Mouse (Mus musculus) macrophage (primary cell): ENCODE results near the gene Tbx10. TPM values are rescaled to one million over a fixed set of nuclear protein-coding genes. Genes with fewer than 3 reads are reported as not detected.

ENCODE experiments used
- H3K27ac ChIP-seq: fragments of 350-480 bp; formaldehyde crosslinking; 2 replicates; pipeline ENCODE4 v1.9.0; 2021
- H3K36me3 ChIP-seq: fragments of 350-480 bp; formaldehyde crosslinking; 2 replicates; pipeline ENCODE4 v1.9.0; 2021; ENCODE audit errors: inconsistent target
- H3K4me3 ChIP-seq: fragments of 350-480 bp; formaldehyde crosslinking; 2 replicates; pipeline ENCODE4 v1.9.0; 2021; ENCODE audit errors: inconsistent target
- H3K79me2 ChIP-seq: fragments of 350-480 bp; formaldehyde crosslinking; 2 replicates; pipeline ENCODE4 v1.9.0; 2021; ENCODE audit errors: inconsistent target
- WGBS: methylation state at CpG from one replicate; pipeline ENCODE4 v1.1.7; 2026; ENCODE audit warnings: inconsistent platforms; ENCODE audit not compliant: missing documents; 5-methylcytosine and 5-hydroxymethylcytosine counted together
- polyA plus RNA-seq: library from polyadenylated mRNA; stranded (reverse); fragments of 250-400 nt; gene quantifications from 3 replicates; pipeline ENCODE4 v1.2.4, GENCODE M21; 2018; ENCODE audit warnings: inconsistent platforms

Tbx10 gene
- polyA plus RNA-seq, 1 experiment from 2014 or later = not detected

DNA sequence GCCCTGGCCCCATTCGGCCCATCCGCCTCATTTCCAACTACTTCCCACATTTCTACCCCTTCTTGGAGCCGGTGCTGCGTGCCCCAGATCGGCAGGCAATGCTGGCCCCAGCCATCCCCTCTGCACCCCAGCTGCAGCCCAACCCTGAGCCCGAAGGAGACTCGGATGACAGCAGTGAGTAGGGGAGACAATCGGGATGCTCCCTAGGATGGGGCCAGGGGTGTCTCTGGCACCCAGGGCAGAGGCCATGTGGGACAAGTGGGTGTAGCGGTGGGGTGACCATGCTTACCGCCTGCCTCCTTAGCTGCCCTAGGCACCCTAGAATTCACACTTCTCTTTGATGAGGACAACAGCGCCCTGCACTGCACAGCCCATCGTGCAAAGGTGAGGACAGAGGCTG lies 11.1 kb downstream of the Tbx10 start:
- WGBS = 87% methylated on average over 12 of the region's 12 CpGs
- peaks cover 28% of the 10 kb centered on the region for H3K36me3 ChIP-seq

DNA sequence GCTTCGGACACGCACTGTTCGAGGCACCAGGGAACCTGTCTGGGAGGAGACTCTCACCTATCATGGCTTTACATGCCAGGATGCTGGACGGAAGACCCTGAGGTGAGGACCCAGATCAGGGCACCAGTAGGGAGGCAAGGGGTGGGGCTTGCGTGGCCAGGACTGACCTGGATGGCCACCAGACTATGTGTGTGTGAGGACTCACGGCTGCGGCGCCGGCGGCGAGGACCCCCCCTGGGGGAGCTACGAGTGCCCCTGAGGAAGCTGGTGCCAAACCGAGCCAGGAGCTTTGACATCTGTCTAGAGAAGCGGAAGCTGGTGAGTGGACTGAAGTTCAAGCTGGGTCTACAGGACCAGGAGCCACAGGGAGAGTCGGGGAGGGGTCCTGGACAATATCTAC lies 11.8 kb downstream of the Tbx10 start:
- Histone ChIP-seq H3K4me3 (no peak overlapping the region), H3K36me3 (peaks cover 35% of the 10 kb centered on the region), H3K27ac (no peak overlapping the region), H3K79me2 (no peaks in the 10 kb centered on the region)
- 92% methylated on average over 8 of the region's 15 CpGs for WGBS

More for the DNA sequence above, 11.1 kb downstream of the Tbx10 start:
- Histone ChIP-seq H3K4me3 (no peak overlapping the region), H3K79me2 (no peaks in the 10 kb centered on the region), H3K27ac (no peak overlapping the region)

- Histone ChIP-seq H3K4me3 (no peak overlapping the region), H3K79me2 (no peaks in the 10 kb centered on the region), H3K36me3 (peaks cover 43% of the 10 kb centered on the region), H3K27ac (no peak overlapping the region)
- WGBS = 94% methylated on average over 9 of the region's 9 CpGs
Measured at GRCm38 (mm10) chr19:4005091-4005490, 12.5 kb downstream of the Tbx10 start.

DNA sequence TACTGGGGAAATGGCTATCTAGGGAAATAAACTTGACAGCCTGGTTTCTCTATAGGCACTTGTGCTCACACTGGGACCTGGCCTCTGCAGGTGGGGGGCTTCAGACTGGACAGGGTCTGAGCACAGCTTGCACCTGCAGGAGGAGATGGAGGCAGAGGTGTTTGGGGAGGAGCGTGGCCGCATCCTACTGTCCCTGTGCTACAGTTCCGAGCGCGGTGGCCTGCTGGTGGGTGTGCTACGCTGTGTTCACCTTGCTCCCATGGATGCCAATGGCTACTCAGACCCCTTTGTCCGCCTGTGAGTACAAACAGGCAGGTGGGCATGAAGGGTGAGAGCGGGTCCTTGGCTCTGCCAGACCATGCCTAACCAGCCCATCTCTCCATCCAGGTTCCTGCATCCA lies 13.4 kb downstream of the Tbx10 start:
- no peak overlapping the region for H3K27ac ChIP-seq
- no peaks in the 10 kb centered on the region for H3K79me2 ChIP-seq
- H3K36me3 ChIP-seq = peaks cover 44% of the 10 kb centered on the region
- 91% methylated on average over 8 of the region's 8 CpGs for WGBS
- H3K4me3 ChIP-seq = no peak overlapping the region

DNA sequence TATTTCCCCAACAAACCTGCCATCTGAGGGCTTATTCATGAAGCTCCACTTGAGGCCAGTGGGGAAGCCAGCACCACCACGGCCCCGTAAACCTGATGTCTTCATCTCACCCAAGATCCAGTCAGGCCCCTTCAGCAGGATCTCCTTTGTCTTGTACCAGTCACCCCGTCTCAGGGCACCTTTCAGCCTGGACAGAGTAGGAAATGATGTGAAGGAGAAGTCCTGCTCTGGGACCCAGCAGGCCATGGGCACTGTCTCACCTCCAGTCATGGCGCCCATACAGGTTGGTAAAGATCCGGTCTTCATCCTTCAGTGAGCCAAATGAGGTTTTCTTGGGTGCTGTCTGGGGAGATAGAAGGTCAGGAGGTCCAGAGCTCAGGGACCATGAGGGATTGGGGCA lies 18.5 kb downstream of the Tbx10 start:
- 91% methylated on average over 5 of the region's 5 CpGs for WGBS
- peaks cover 41% of the 10 kb centered on the region for H3K36me3 ChIP-seq

DNA sequence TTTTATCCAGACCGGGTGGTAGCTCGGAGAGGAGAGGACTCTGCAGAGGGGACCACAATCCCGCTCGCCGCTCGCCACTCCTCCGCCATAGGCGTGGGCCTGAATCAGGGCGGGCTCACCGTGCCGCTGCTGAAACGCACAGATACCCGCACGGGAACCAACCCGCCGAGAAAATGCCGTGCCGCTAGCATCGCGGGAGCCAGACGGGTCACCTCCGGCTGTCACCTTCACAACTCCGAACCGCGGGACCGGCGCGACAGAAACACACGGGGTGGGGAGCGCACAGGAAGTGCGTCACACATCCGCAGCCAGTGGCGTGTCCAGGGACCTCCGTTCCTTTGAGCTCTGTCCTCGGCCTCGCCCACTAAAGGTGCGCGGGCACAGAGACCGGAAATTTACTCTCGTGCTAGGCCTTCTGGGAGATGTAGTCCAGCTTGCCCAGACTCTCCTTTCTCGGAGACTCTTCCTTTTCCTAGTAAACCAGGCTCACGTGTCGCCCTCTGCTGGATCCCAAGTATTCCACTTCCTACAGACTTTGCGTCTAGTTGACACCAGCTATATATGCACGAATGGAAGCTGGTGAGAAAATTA lies 20.0 kb downstream of the Tbx10 start, which contains the start of gene Ndufv1:
Ndufv1 (minus strand) TSS at position 375 of the 591 bp plus-strand sequence.
- H3K4me3 ChIP-seq = peak within 1 kb of the TSS; percentile 80
- H3K27ac ChIP-seq = peak within 1 kb of the TSS; percentile 8; the same call in 1 of the 2 replicates
- H3K79me2 ChIP-seq = no peaks in the 10 kb centered on the region; the same call in 1 of the 2 replicates
- H3K36me3 ChIP-seq = peaks cover 26% of the 10 kb centered on the region
- under 1% methylated on average over 43 of the region's 45 CpGs for WGBS

More for the DNA sequence above, 18.5 kb downstream of the Tbx10 start:
- H3K27ac ChIP-seq = no peak overlapping the region
- no peaks in the 10 kb centered on the region; the same call in 1 of the 2 replicates for H3K79me2 ChIP-seq
- no peak overlapping the region for H3K4me3 ChIP-seq

- Histone ChIP-seq H3K27ac (no peak overlapping the region; the same call in 1 of the 2 replicates), H3K4me3 (peak overlapping the region; percentile 80), H3K36me3 (peaks cover 21% of the 10 kb centered on the region), H3K79me2 (no peaks in the 10 kb centered on the region; the same call in 1 of the 2 replicates)
- 33% methylated on average over 9 of the region's 9 CpGs for WGBS
Measured at GRCm38 (mm10) chr19:4013066-4013465, 20.5 kb downstream of the Tbx10 start.

DNA sequence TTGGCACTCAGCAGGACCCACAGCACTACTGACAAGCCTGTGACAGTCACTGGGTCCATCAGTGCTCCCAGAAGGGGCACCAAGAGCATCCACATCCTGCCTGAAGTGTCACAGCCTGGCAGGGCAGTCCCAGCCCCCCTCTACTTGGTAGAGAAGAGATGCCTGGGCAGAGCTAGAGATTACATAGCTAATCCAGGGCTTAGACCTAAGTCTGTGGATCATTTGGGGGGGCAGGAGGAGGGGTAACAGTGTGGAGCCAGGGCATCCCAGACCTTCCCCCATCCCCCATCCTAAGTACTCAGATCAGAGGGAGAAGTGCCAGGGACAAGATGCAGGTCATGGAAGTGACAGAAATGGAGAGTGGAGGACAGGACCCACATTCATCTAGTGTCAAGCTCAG lies 22.2 kb downstream of the Tbx10 start:
- H3K4me3 ChIP-seq = no peak overlapping the region
- H3K79me2 ChIP-seq = no peaks in the 10 kb centered on the region; the same call in 1 of the 2 replicates
- peaks cover 3% of the 10 kb centered on the region; the same call in 1 of the 2 replicates for H3K36me3 ChIP-seq
- no peak overlapping the region for H3K27ac ChIP-seq

- 97% methylated on average over 3 of the region's 5 CpGs for WGBS
Measured at GRCm38 (mm10) chr19:4015635-4016034, 23.1 kb downstream of the Tbx10 start.

GRCm38 (mm10) chr19:4017921-4018587 lies 25.5 kb downstream of the Tbx10 start:
- no peaks in the 10 kb centered on the region for H3K36me3 ChIP-seq
- H3K27ac ChIP-seq = no peak overlapping the region
- no peak overlapping the region for H3K4me3 ChIP-seq
- no peaks in the 10 kb centered on the region for H3K79me2 ChIP-seq
- WGBS = 94% methylated on average over 9 of the region's 10 CpGs

More at GRCm38 (mm10) chr19:4015635-4016034, 23.1 kb downstream of the Tbx10 start:
- Histone ChIP-seq H3K4me3 (no peak overlapping the region), H3K36me3 (no peaks in the 10 kb centered on the region), H3K27ac (no peak overlapping the region), H3K79me2 (no peaks in the 10 kb centered on the region; the same call in 1 of the 2 replicates)

- Histone ChIP-seq H3K79me2 (no peaks in the 10 kb centered on the region), H3K27ac (no peak overlapping the region), H3K4me3 (no peak overlapping the region), H3K36me3 (no peaks in the 10 kb centered on the region)
- WGBS = 32% methylated on average over 16 of the region's 18 CpGs
Measured at GRCm38 (mm10) chr19:4018743-4019583, 26.4 kb downstream of the Tbx10 start.

GRCm38 (mm10) chr19:4023185-4023584 lies 30.6 kb downstream of the Tbx10 start:
- no peak overlapping the region for H3K4me3 ChIP-seq
- no peaks in the 10 kb centered on the region for H3K79me2 ChIP-seq
- H3K27ac ChIP-seq = no peak overlapping the region
- no peaks in the 10 kb centered on the region for H3K36me3 ChIP-seq
- WGBS = 94% methylated on average over 7 of the region's 7 CpGs

DNA sequence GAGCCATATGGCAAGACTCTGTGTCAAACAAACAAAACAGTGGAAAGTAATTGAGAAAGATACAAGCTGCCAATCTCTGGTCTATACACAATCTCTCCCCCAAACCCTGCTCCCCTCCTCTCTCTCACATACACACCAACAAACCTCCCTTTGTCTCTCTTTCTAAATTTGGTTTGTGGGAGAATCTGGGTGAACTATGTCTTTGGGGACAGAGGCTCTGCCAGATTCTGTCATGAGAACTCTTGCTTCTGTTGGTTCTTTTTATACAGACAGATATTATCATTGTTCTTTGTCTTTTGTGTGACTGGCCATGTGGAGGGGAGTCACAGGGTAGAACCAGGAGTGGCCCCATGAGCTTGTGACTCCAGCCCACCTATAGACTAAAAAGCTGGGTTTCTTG lies 35.0 kb downstream of the Tbx10 start:
- H3K36me3 ChIP-seq = no peaks in the 10 kb centered on the region

DNA sequence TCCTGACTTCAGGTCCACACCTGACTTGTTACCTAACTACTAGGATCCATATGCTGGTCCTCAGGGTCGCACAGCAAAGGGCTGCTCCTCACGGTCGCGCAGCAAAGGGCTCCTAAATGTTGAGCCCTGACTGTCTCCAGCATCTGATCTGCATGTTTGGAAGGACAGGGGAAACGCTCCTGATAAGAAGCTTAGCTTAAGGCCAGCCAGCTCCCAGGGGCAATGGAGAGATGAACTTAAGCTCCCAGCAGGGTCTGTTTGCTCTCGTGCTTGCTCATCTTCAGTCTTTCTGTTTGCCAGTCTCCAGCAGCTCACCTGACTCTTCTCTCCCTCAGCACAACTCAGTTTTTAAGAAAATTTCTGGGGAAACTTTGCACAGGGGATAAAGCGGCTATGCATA lies 40.1 kb downstream of the Tbx10 start:
- 87% methylated on average over 7 of the region's 7 CpGs for WGBS
- no peak overlapping the region for H3K27ac ChIP-seq
- H3K79me2 ChIP-seq = no peaks in the 10 kb centered on the region
- no peaks in the 10 kb centered on the region for H3K36me3 ChIP-seq
- H3K4me3 ChIP-seq = no peak overlapping the region

More for the DNA sequence above, 35.0 kb downstream of the Tbx10 start:
- Histone ChIP-seq H3K4me3 (no peak overlapping the region), H3K79me2 (no peaks in the 10 kb centered on the region), H3K27ac (no peak overlapping the region)

DNA sequence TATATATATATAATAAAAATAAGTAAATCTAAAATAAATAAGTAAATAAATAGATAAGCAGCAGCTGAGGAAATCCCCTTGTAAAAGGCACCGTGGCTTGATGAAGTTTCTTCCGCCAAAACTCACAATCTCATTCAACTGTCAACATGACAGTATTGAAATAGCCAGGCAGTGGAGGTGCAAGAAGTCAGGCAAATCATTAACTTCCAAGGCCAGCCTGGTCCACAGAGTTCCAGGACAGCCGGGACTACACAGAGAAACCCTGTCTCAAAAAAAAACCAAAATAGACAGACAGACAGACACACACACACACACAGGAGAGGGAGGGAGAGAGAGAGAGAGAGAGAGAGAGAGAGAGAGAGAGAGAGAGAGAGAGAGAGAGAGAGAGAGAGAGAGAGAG lies 40.7 kb downstream of the Tbx10 start:
- Histone ChIP-seq H3K4me3 (no peak overlapping the region), H3K27ac (no peak overlapping the region)
- WGBS = 86% methylated on average over 3 of the region's 3 CpGs

More for the DNA sequence above, 40.7 kb downstream of the Tbx10 start:
- H3K36me3 ChIP-seq = no peaks in the 10 kb centered on the region
- H3K79me2 ChIP-seq = no peaks in the 10 kb centered on the region
